Comparison of ENCODE assay signal across 11 mouse cellular contexts in genomic region chr3:144586731-144587130, GRCm38 (mm10). TPM values are rescaled to one million over a fixed set of nuclear protein-coding genes. Genes with fewer than 3 reads are reported as not detected.
A peak's percentile ranks its signal among the peaks of the same experiment; 100 is the strongest.
DNase-seq lines count a peak whose midpoint lies in the region; ATAC-seq lines count a peak whose summit lies in the region.
"Had no signal": no experiment of that assay in that cellular context is flagged by ENCODE, and none has a peak within 500 bp of the region (broad histone marks: within the 10 kb centered on the region; RNA-seq: fewer than 3 reads in every experiment).

No protein-coding gene starts in this region.

- no peak overlapping the region for H3K4me3 ChIP-seq in embryonic facial prominence, embryonic 14.5 days (ENCODE audit: low read depth, low read length)
- H3K4me3 ChIP-seq in limb, embryonic 15.5 days: no peak overlapping the region
- no peak overlapping the region for H3K4me3 ChIP-seq in liver, embryonic 12.5 days
- H3K4me3 ChIP-seq: forebrain, embryonic 15.5 days; megakaryocyte, embryonic 14.5 days; stomach, embryonic 15.5 days had no signal

- H3K27ac ChIP-seq in embryonic facial prominence, embryonic 14.5 days (replicated peaks; ENCODE audit: low read depth, low read length): peak overlapping the region; percentile 70
- H3K27ac ChIP-seq in limb, embryonic 15.5 days: peak overlapping the region; percentile 69
- no peak overlapping the region for H3K27ac ChIP-seq in liver, embryonic 12.5 days
- H3K27ac ChIP-seq: forebrain, embryonic 15.5 days; stomach, embryonic 15.5 days had no signal

- WGBS in embryonic facial prominence, embryonic 14.5 days: 71% methylated on average over 7 of the region's 7 CpGs
- 63% methylated on average over 7 of the region's 7 CpGs for WGBS in limb, embryonic 15.5 days
- 90% methylated on average over 7 of the region's 7 CpGs for WGBS in liver, embryonic 12.5 days (ENCODE audit: insufficient replicate concordance)

- no peaks in the 10 kb centered on the region for H3K9me3 ChIP-seq in embryonic facial prominence, embryonic 14.5 days (ENCODE audit: control insufficient read depth, low read length)
- no peaks in the 10 kb centered on the region for H3K9me3 ChIP-seq in limb, embryonic 15.5 days
- H3K9me3 ChIP-seq in liver, embryonic 12.5 days (replicated peaks): no peaks in the 10 kb centered on the region
- H3K9me3 ChIP-seq: forebrain, embryonic 15.5 days; stomach, embryonic 15.5 days had no signal

- no peaks in the 10 kb centered on the region for H3K27me3 ChIP-seq in embryonic facial prominence, embryonic 14.5 days (replicated peaks; ENCODE audit: control insufficient read depth, insufficient read depth, low read length)
- H3K27me3 ChIP-seq in limb, embryonic 15.5 days: no peaks in the 10 kb centered on the region
- no peaks in the 10 kb centered on the region for H3K27me3 ChIP-seq in liver, embryonic 12.5 days (replicated peaks)
- H3K27me3 ChIP-seq: forebrain, embryonic 15.5 days; megakaryocyte, embryonic 14.5 days; stomach, embryonic 15.5 days had no signal

- H3K9ac ChIP-seq in embryonic facial prominence, embryonic 14.5 days (ENCODE audit: low read depth, low read length): no peak overlapping the region
- no peak overlapping the region for H3K9ac ChIP-seq in limb, embryonic 15.5 days
- H3K9ac ChIP-seq in liver, embryonic 12.5 days: no peak overlapping the region
- H3K9ac ChIP-seq: forebrain, embryonic 15.5 days; stomach, embryonic 15.5 days had no signal

- H3K4me1 ChIP-seq in embryonic facial prominence, embryonic 14.5 days (ENCODE audit: control insufficient read depth, insufficient read depth, low read length): peaks cover 2% of the 10 kb centered on the region; the same call in 1 of the 2 replicates
- peaks cover 3% of the 10 kb centered on the region for H3K4me1 ChIP-seq in limb, embryonic 15.5 days
- H3K4me1 ChIP-seq in liver, embryonic 12.5 days: peaks cover 37% of the 10 kb centered on the region

- peak; percentile 17 for DNase-seq in kidney, adult 9 months
- no peak for DNase-seq in kidney, adult 11 months
- DNase-seq in R1 (ENCODE audit: low read depth, low spot score): peak; percentile 28
- DNase-seq in embryonic facial prominence, embryonic 14.5 days (ENCODE audit: low spot score): peak; percentile 45
- DNase-seq: right cerebral cortex, postnatal 14 days had no signal

- peak; percentile 39; the same call in 1 of the 2 replicates for ATAC-seq in embryonic facial prominence, embryonic 14.5 days (ENCODE audit: low read depth)
- ATAC-seq in limb, embryonic 15.5 days (ENCODE audit: insufficient number of reproducible peaks, low FRiP score, low TSS enrichment, low read depth): no peak
- ATAC-seq in monocyte, adult 5-6 weeks (replicated peaks; ENCODE audit: insufficient number of reproducible peaks, low FRiP score, low TSS enrichment, poor library complexity, severe bottlenecking): no peak
- ATAC-seq in liver, embryonic 12.5 days: no peak
- ATAC-seq: forebrain, embryonic 15.5 days had no signal

- H3K36me3 ChIP-seq in embryonic facial prominence, embryonic 14.5 days (ENCODE audit: control insufficient read depth, insufficient read depth, low read length): peaks cover 59% of the 10 kb centered on the region
- H3K36me3 ChIP-seq in limb, embryonic 15.5 days: peaks cover 42% of the 10 kb centered on the region
- peaks cover 82% of the 10 kb centered on the region for H3K36me3 ChIP-seq in liver, embryonic 12.5 days

- H3K4me2 ChIP-seq in embryonic facial prominence, embryonic 14.5 days (ENCODE audit: low read depth, low read length): no peak overlapping the region
- no peak overlapping the region for H3K4me2 ChIP-seq in limb, embryonic 15.5 days
- H3K4me2 ChIP-seq in liver, embryonic 12.5 days: no peak overlapping the region
- H3K4me2 ChIP-seq: forebrain, embryonic 15.5 days; stomach, embryonic 15.5 days had no signal

RNA-seq across cellular contexts. Expression of gene Selenof, which starts 16.6 kb away (rescaled TPM):
- 552 and 561 TPM in 2 replicates for polyA plus RNA-seq in embryonic facial prominence, embryonic 14.5 days (2014; fragmentation: Nextera tagmentation; extraction: Ambion mirVana)
- 689 and 692 TPM in 2 replicates for polyA plus RNA-seq in limb, embryonic 15.5 days (2015; fragmentation: Nextera tagmentation; extraction: Ambion mirVana)
- 435 to 653 TPM (median 627 TPM) in 3 replicates for total RNA-seq in monocyte, adult 5-6 weeks (2017)
- polyA plus RNA-seq in liver, embryonic 12.5 days (2016; fragmentation: Nextera tagmentation; extraction: Ambion mirVana): 307 and 317 TPM in 2 replicates

RNA-seq across cellular contexts. Expression of gene Hs2st1, which starts 16.8 kb away (rescaled TPM):
- polyA plus RNA-seq in embryonic facial prominence, embryonic 14.5 days (2014; fragmentation: Nextera tagmentation; extraction: Ambion mirVana): 13.7 and 14.4 TPM in 2 replicates
- 10.1 and 13.5 TPM in 2 replicates for polyA plus RNA-seq in limb, embryonic 15.5 days (2015; fragmentation: Nextera tagmentation; extraction: Ambion mirVana)
- 5.1 to 8.9 TPM (median 7.9 TPM) in 3 replicates for total RNA-seq in monocyte, adult 5-6 weeks (2017)
- polyA plus RNA-seq in liver, embryonic 12.5 days (2016; fragmentation: Nextera tagmentation; extraction: Ambion mirVana): 6.0 and 6.3 TPM in 2 replicates
